Mouse (Mus musculus): Measurements from ENCODE around the gene Prnd. TPM values are rescaled to one million over a fixed set of nuclear protein-coding genes. Genes with fewer than 3 reads are reported as not detected.

Gene Prnd
- polyA plus RNA-seq, 1 experiment, result not detected

DNA sequence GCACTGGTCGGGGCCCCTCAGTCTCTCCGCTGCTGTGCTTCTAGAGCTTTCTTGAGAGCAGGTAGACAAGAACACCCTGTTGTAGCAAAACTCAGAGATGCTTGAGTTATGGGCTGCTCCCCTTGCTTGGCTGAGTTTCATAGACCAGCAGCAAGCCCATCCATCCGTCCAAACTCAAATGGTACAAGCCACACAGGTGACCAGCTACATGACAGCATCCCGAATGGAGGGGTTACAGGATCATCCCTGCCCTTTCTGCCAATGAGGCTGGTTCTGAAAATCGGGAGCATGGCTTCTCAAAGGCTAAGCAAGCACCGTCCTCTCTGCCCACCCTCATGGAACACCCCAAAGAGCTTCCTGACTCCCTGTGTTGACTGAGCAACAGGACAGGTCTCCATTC, 44.3 kb downstream of the Prnd start:
- Histone ChIP-seq H3K27ac (ENCODE audit: insufficient read depth, low read depth, low read length) (no peak overlapping the region), H3K4me3 (ENCODE audit: insufficient read depth, low read length) (no peak overlapping the region)

DNA sequence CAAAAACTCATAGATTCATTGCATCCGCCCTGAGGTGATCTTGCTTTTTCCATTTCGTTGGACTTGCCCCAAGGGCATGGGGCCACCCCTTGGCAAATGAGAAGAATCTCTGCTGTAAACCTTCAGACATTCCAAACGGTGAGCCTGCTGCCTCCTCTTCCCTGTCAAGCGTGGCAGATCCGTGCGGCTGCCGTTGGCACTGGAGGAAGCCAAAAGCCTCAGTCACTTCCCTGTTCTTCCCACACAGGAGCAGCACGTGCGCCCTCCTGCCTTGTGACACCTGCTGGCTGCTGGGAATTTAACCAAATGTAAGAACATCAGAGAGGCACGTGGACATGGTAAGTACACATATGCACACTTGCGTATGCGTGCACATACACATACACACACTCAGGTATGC, 45.1 kb downstream of the Prnd start:
- TF ChIP-seq CTCF (IDR thresholded peaks at IDR 0.05; ENCODE audit: low read depth, low read length) (no peak), POLR2A (IDR thresholded peaks at IDR 0.05; ENCODE audit: borderline replicate concordance, low read depth, low read length) (no peak)
- Histone ChIP-seq H3K27ac (ENCODE audit: insufficient read depth, low read depth, low read length) (no peak overlapping the region), H3K4me1 (ENCODE audit: control insufficient read depth, insufficient read depth, low read length) (peaks cover 19% of the 10 kb centered on the region), H3K4me3 (ENCODE audit: insufficient read depth, low read length) (no peak overlapping the region)

More for the DNA sequence above, 44.3 kb downstream of the Prnd start:
- TF ChIP-seq POLR2A (IDR thresholded peaks at IDR 0.05; ENCODE audit: borderline replicate concordance, low read depth, low read length) (no peak), CTCF (IDR thresholded peaks at IDR 0.05; ENCODE audit: low read depth, low read length) (no peak)
- peaks cover 19% of the 10 kb centered on the region for H3K4me1 ChIP-seq (ENCODE audit: control insufficient read depth, insufficient read depth, low read length)

DNA sequence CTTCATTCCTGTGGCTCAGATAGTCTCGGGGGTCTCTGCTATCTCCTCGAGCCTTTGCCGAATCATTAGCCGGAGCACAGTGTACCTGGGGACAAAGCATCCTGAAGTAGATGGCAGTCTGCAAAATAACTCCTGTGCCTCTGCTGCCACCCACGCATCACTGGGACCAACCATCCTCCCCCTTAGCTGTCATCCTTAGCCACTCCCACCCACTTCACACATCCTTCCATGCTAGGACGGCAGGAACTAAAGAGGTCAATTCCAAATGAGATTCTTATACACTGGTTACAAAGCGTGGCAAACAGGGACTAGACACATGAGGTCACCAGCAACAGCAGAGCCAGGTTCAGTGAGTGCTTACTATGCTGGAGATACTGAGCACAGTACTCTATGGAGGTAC, 45.7 kb downstream of the Prnd start:
- TF ChIP-seq CTCF (IDR thresholded peaks at IDR 0.05; ENCODE audit: low read depth, low read length), result no peak
- TF ChIP-seq POLR2A (IDR thresholded peaks at IDR 0.05; ENCODE audit: borderline replicate concordance, low read depth, low read length), result no peak
- H3K4me3 ChIP-seq (ENCODE audit: insufficient read depth, low read length), result no peak overlapping the region
- H3K4me1 ChIP-seq (ENCODE audit: control insufficient read depth, insufficient read depth, low read length), result peaks cover 19% of the 10 kb centered on the region
- no peak overlapping the region for H3K27ac ChIP-seq (ENCODE audit: insufficient read depth, low read depth, low read length)

DNA sequence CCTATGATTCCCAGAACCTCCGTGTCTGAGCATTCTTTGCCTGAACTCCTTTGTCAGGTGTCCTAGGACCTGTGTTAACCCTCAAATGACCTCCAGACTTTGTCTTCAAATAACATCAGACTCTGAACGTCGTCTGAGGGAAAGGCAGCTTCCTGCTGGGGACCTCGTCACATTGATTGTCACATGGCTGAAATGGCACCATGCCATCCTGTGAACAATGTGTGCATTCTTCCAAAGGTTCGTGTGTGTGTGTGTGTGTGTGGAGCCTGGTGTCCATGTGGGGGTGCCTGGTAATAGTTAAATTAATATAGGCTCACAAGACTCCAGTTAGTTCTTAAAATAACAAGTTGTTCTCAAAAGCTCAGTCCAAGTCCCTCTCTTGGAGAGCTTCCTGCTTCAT, 46.7 kb downstream of the Prnd start:
- TF ChIP-seq CTCF (IDR thresholded peaks at IDR 0.05; ENCODE audit: low read depth, low read length) (no peak), POLR2A (IDR thresholded peaks at IDR 0.05; ENCODE audit: borderline replicate concordance, low read depth, low read length) (no peak)
- Histone ChIP-seq H3K4me3 (ENCODE audit: insufficient read depth, low read length) (no peak overlapping the region), H3K27ac (ENCODE audit: insufficient read depth, low read depth, low read length) (no peak overlapping the region), H3K4me1 (ENCODE audit: control insufficient read depth, insufficient read depth, low read length) (peaks cover 17% of the 10 kb centered on the region)

DNA sequence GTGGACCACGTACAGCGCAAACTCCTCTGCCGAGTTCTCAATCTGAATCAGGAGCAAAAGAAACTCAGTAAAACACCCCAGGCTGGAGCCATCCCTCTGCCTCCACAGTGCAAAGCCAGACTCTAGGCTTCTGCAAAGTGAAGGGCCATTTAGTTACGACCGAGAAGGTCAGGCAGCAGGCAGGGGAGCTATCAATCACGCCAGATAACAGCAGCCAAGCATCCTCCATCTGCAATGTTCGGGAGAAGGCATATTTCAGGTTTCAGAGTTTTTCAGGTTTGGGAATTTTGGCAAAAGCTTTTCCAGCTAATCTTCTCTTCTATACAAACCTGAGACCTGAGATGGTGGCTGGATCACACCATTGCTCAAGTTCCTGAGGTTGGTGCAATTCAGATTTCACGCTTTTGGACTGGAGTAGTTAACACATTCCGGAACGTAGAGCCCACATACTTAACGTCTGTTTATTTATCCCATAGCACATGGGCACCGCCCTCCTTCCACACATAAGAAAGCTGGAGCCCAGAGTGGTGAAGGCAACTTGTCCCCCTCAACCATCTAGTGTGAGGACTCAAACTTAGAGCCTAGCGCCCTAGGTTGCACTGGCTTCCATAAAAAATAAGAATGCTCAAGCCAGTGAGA, 51.2 kb downstream of the Prnd start:
- Histone ChIP-seq H3K4me3 (ENCODE audit: insufficient read depth, low read length) (no peak overlapping the region), H3K27ac (ENCODE audit: insufficient read depth, low read depth, low read length) (no peak overlapping the region), H3K4me1 (ENCODE audit: control insufficient read depth, insufficient read depth, low read length) (peaks cover 27% of the 10 kb centered on the region)
- TF ChIP-seq POLR2A (IDR thresholded peaks at IDR 0.05; ENCODE audit: borderline replicate concordance, low read depth, low read length) (no peak), CTCF (IDR thresholded peaks at IDR 0.05; ENCODE audit: low read depth, low read length) (no peak)

DNA sequence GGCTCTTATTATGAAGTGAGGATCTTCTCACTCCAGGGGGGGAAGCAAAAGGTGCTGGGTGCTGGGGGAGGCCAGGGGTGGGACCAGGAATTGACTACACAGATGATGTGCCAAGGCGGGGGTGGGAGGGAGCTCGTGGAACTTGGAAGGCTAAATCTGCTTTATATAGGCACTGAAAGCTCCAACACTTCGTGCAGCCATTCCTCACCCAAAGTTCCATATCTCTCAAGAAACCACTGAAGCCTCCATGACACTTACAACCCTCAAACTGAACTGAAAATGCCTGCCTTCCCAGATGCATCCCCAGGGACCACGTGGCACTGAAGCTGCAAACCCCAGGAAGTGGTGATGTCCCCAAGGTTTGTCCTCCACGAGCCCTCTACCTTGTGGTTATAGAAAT, 53.3 kb downstream of the Prnd start:
- Histone ChIP-seq H3K27ac (ENCODE audit: insufficient read depth, low read depth, low read length) (no peak overlapping the region), H3K4me1 (ENCODE audit: control insufficient read depth, insufficient read depth, low read length) (peaks cover 40% of the 10 kb centered on the region), H3K4me3 (ENCODE audit: insufficient read depth, low read length) (no peak overlapping the region)
- no peak for TF ChIP-seq CTCF (IDR thresholded peaks at IDR 0.05; ENCODE audit: low read depth, low read length)
- no peak for TF ChIP-seq POLR2A (IDR thresholded peaks at IDR 0.05; ENCODE audit: borderline replicate concordance, low read depth, low read length)

DNA sequence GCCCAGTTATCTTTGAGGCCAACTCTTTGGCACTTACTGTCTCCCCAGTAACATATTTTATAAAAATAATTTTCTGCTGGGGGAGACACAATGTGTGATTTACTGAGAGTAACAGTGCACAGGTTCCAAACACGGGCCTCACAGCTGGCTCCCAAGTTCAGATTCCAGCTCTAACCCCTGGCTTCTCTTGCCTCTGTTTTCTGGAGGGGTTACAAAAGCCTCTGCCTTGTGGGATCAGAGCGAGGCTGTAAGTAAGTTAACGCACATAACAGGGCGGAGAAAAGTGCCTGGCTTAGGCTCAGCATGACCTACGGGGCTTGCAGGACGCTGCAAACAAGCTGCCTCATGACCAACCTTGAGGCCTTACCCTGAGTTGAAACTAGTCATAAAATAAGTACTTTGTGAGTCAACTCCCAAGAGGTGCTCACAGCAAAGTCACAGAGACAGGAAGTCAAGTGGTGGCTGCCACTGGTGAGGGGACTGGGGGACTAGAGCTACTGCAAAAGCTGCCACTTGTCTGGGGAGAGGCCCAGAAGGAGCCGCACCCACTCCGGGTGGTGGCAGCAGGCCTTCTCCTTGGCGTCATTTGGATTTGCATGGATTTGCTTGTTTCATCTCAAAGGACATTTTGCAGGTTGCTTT, 54.0 kb downstream of the Prnd start:
- peaks cover 41% of the 10 kb centered on the region for H3K4me1 ChIP-seq (ENCODE audit: control insufficient read depth, insufficient read depth, low read length)
- H3K27ac ChIP-seq (ENCODE audit: insufficient read depth, low read depth, low read length), result peak overlapping the region; percentile 23; the same call in 1 of the 2 replicates
- H3K4me3 ChIP-seq (ENCODE audit: insufficient read depth, low read length), result no peak overlapping the region
- TF ChIP-seq CTCF (IDR thresholded peaks at IDR 0.05; ENCODE audit: low read depth, low read length), result no peak
- TF ChIP-seq POLR2A (IDR thresholded peaks at IDR 0.05; ENCODE audit: borderline replicate concordance, low read depth, low read length), result no peak

DNA sequence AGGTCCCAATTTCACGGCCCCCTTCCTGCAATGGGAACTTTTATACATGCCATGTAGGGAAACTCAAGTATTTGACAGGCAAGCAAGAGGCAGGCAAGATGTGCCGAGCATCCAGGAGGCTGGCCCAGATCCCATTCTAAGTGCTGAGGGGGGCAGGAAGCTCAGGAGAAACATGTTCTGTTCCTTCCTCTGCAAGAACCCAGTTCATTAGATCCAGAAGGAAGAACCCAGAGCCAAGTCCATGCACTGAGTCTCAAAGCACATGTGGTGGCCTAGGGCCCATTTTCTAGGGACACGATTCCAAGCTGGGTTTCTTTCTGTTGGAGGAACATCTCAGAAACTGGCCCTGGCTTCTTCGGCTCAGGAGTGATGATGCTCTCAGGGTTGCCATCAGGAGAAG, 54.8 kb downstream of the Prnd start:
- Histone ChIP-seq H3K4me1 (ENCODE audit: control insufficient read depth, insufficient read depth, low read length) (peaks cover 41% of the 10 kb centered on the region), H3K27ac (ENCODE audit: insufficient read depth, low read depth, low read length) (peak overlapping the region; percentile 87), H3K4me3 (ENCODE audit: insufficient read depth, low read length) (no peak overlapping the region)
- TF ChIP-seq POLR2A (IDR thresholded peaks at IDR 0.05; ENCODE audit: borderline replicate concordance, low read depth, low read length) (no peak), CTCF (IDR thresholded peaks at IDR 0.05; ENCODE audit: low read depth, low read length) (no peak)

Other genes with a start within 250 kb of the Prnd start
- gene Erv3, start 91.1 kb upstream of the Prnd start, polyA plus RNA-seq (2012; ENCODE audit: insufficient read depth, insufficient read length, missing spikeins), result not detected in 2 replicates
- 27.2 and 28.1 TPM in 2 replicates for gene Prnp, start 40.9 kb upstream of the Prnd start, polyA plus RNA-seq (2012; ENCODE audit: insufficient read depth, insufficient read length, missing spikeins)
- gene Prn, start 40.9 kb upstream of the Prnd start, polyA plus RNA-seq (2012; ENCODE audit: insufficient read depth, insufficient read length, missing spikeins), result not detected in 2 replicates
- gene Rassf2, start 79.4 kb downstream of the Prnd start, polyA plus RNA-seq (2012; ENCODE audit: insufficient read depth, insufficient read length, missing spikeins), result 136 and 155 TPM in 2 replicates
- gene Slc23a2, start 194.2 kb downstream of the Prnd start, polyA plus RNA-seq (2012; ENCODE audit: insufficient read depth, insufficient read length, missing spikeins), result 47.7 and 53.5 TPM in 2 replicates

All from bone marrow macrophage, adult 2 months (primary cell).